8 mouse cellular contexts compared by ENCODE assay signal in genomic region chr15:80011778-80012526, GRCm38 (mm10). TPM values are rescaled to one million over a fixed set of nuclear protein-coding genes. Genes with fewer than 3 reads are reported as not detected.
DNase-seq lines count a peak whose midpoint lies in the region; ATAC-seq lines count a peak whose summit lies in the region.

No protein-coding gene starts in this region.

- H3K9me3 ChIP-seq in forebrain, embryonic 14.5 days (replicated peaks; ENCODE audit: control insufficient read depth, low read length): no peaks in the 10 kb centered on the region
- H3K9me3 ChIP-seq in intestine, embryonic 15.5 days: no peaks in the 10 kb centered on the region
- no peaks in the 10 kb centered on the region for H3K9me3 ChIP-seq in midbrain, embryonic 15.5 days

- WGBS in forebrain, embryonic 14.5 days: 1% methylated on average over 50 of the region's 56 CpGs
- 1% methylated on average over 56 of the region's 56 CpGs for WGBS in intestine, embryonic 15.5 days
- WGBS in midbrain, embryonic 15.5 days: 1% methylated on average over 46 of the region's 56 CpGs

- H3K4me2 ChIP-seq in forebrain, embryonic 14.5 days (ENCODE audit: low read length): peak overlapping the region; percentile 96
- H3K4me2 ChIP-seq in intestine, embryonic 15.5 days (replicated peaks): peak overlapping the region; percentile 92
- peak overlapping the region; percentile 78 for H3K4me2 ChIP-seq in midbrain, embryonic 15.5 days

- H3K27me3 ChIP-seq in forebrain, embryonic 14.5 days (replicated peaks; ENCODE audit: control insufficient read depth, insufficient read depth, low read length): peaks cover 48% of the 10 kb centered on the region
- peaks cover 50% of the 10 kb centered on the region for H3K27me3 ChIP-seq in intestine, embryonic 15.5 days (replicated peaks)
- peaks cover 51% of the 10 kb centered on the region for H3K27me3 ChIP-seq in midbrain, embryonic 15.5 days (replicated peaks)

- no peaks in the 10 kb centered on the region for H3K36me3 ChIP-seq in forebrain, embryonic 14.5 days (ENCODE audit: control insufficient read depth, insufficient read depth, low read length)
- H3K36me3 ChIP-seq in intestine, embryonic 15.5 days: no peaks in the 10 kb centered on the region
- no peaks in the 10 kb centered on the region for H3K36me3 ChIP-seq in midbrain, embryonic 15.5 days (replicated peaks)

- H3K4me3 ChIP-seq in forebrain, embryonic 14.5 days (ENCODE audit: low read depth, low read length): peak overlapping the region; percentile 51
- peak overlapping the region; percentile 68 for H3K4me3 ChIP-seq in intestine, embryonic 15.5 days (replicated peaks)
- peak overlapping the region; percentile 65 for H3K4me3 ChIP-seq in midbrain, embryonic 15.5 days

- peak overlapping the region; percentile 71 for H3K9ac ChIP-seq in forebrain, embryonic 14.5 days (ENCODE audit: low read length)
- H3K9ac ChIP-seq in intestine, embryonic 15.5 days: peak overlapping the region; percentile 79
- peak overlapping the region; percentile 69 for H3K9ac ChIP-seq in midbrain, embryonic 15.5 days

- intact Hi-C loops in left cerebral cortex, postnatal 25 days (cut with DNase I): loop anchor here (2.0 to 10.0 kb wide), 3 partner anchors 61 to 247 kb away; partner anchors contain the start of genes Cbx6 and Npcd

- peak; percentile 64 for DNase-seq in ES-CJ7 (ENCODE audit: low read depth, low spot score)
- DNase-seq in brain, adult 2 months (ENCODE audit: low read depth, low spot score): peak; percentile 96
- DNase-seq in forebrain, embryonic 14.5 days (ENCODE audit: low spot score): peak; percentile 51
- peak; percentile 91 to 92 for DNase-seq in left cerebral cortex, postnatal 25 days (ENCODE audit: low spot score in 2 of 2)
- peak; percentile 74 for DNase-seq in telencephalon, adult 2 months (ENCODE audit: low read depth, low spot score)
- no peak for DNase-seq in MN1 (ENCODE audit: low spot score)

- ATAC-seq in forebrain, embryonic 14.5 days: peak; percentile 50
- peak; percentile 11 for ATAC-seq in intestine, embryonic 15.5 days
- peak; percentile 77 for ATAC-seq in midbrain, embryonic 15.5 days (replicated peaks)

- peaks cover 14% of the 10 kb centered on the region; the same call in 1 of the 2 replicates for H3K4me1 ChIP-seq in forebrain, embryonic 14.5 days (ENCODE audit: control insufficient read depth, insufficient read depth, low read length)
- H3K4me1 ChIP-seq in intestine, embryonic 15.5 days (replicated peaks): peaks cover 45% of the 10 kb centered on the region
- peaks cover 39% of the 10 kb centered on the region for H3K4me1 ChIP-seq in midbrain, embryonic 15.5 days

- peak overlapping the region; percentile 9; the same call in 1 of the 2 replicates for H3K27ac ChIP-seq in forebrain, embryonic 14.5 days (ENCODE audit: low read depth, low read length)
- peak overlapping the region; percentile 93 for H3K27ac ChIP-seq in intestine, embryonic 15.5 days
- peak overlapping the region; percentile 77 for H3K27ac ChIP-seq in midbrain, embryonic 15.5 days

RNA-seq across cellular contexts. Expression of gene Pdgfb, which starts 2.8 kb away (rescaled TPM):
- polyA plus RNA-seq in forebrain, embryonic 14.5 days (2014; fragmentation: Nextera tagmentation; extraction: Ambion mirVana): 2.7 and 3.4 TPM in 2 replicates
- polyA plus RNA-seq in intestine, embryonic 15.5 days (2015; fragmentation: Nextera tagmentation; extraction: Ambion mirVana): 7.2 and 8.3 TPM in 2 replicates
- 10 to 100 TPM; 34.0 to 36.7 TPM for total RNA-seq in left cerebral cortex, postnatal 25 days (2021)
- polyA plus RNA-seq in midbrain, embryonic 15.5 days (2015; fragmentation: Nextera tagmentation; extraction: Ambion mirVana): 4.4 and 4.8 TPM in 2 replicates

RNA-seq across cellular contexts. Expression of gene Cbx7, which starts 41.0 kb away (rescaled TPM):
- polyA plus RNA-seq in forebrain, embryonic 14.5 days (2014; fragmentation: Nextera tagmentation; extraction: Ambion mirVana): 1.6 and 2.1 TPM in 2 replicates
- 3.9 and 4.6 TPM in 2 replicates for polyA plus RNA-seq in intestine, embryonic 15.5 days (2015; fragmentation: Nextera tagmentation; extraction: Ambion mirVana)
- total RNA-seq in left cerebral cortex, postnatal 25 days (2021): 10 to 100 TPM; 27.1 to 29.5 TPM
- 4.7 and 5.8 TPM in 2 replicates for polyA plus RNA-seq in midbrain, embryonic 15.5 days (2015; fragmentation: Nextera tagmentation; extraction: Ambion mirVana)

Comparison
In these comparisons a context has a peak if more than half of its experiments do, and no peak if none do; other contexts are left out.
1. ATAC-seq: peak in every context shown above with its lines; median percentile 77 in midbrain, embryonic 15.5 days; 50 in forebrain, embryonic 14.5 days; 11 in intestine, embryonic 15.5 days.
2. H3K27ac ChIP-seq: peak in every context shown above with its lines; median percentile 93 in intestine, embryonic 15.5 days; 77 in midbrain, embryonic 15.5 days; 9 in forebrain, embryonic 14.5 days.